Mouse (Mus musculus) frontal cortex, postnatal 10 days (tissue): ENCODE measurements at regions not wholly inside any gene's neighbourhood (a gene's known extent, or its start where the extent isn't known, plus 50 kb on each side); places are given as distances from the start of the nearest gene placed in this dataset.

Experiments
- DNase-seq, 2 experiments: peaks; one replicate each; pipeline ENCODE4 v3.0.0; 2022; ENCODE audit warnings: low spot score in 2 of 2, mixed read lengths in 1 of 2

DNA sequence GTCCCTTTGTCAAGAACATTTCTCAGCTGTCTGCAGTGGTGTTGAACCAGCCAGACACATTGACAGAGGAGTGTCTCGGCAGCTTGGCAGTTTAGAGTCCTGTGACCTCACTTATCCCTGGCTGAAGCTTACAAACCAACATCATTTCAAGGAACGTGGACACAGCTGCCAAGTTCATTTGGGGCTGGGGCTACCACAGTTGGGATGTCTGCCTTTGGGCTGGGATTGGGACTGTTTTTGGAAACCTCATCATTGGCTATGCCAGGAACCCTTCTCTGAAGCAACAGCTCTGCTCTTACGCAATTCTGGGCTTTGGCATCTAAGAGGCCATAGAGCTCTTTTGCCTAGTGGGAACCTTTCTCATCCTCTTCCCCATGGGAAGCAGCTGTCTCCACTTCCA, 200.4 kb downstream of the Gm15262 start:
- no peak for DNase-seq

DNA sequence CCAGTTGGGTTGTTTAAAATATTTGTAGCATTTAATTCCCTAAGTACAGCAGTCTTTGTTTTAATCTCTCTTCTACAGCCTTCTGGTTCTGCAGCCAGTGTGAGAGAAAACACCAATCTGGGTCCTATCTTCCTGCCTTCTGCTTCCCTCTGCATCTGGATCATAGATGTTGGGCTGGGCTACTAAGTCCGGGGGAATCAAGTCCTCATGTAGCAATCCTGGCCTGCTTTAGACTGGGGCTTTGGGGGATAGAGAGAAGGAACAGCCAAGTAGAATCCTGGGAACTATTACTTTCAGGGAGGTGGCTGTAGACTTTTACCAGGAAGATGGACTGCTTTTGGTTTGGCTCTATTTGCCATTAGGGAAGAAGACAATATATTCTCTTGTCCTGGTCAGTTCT, 205.5 kb upstream of the Rai2 start:
- no peak for DNase-seq

DNA sequence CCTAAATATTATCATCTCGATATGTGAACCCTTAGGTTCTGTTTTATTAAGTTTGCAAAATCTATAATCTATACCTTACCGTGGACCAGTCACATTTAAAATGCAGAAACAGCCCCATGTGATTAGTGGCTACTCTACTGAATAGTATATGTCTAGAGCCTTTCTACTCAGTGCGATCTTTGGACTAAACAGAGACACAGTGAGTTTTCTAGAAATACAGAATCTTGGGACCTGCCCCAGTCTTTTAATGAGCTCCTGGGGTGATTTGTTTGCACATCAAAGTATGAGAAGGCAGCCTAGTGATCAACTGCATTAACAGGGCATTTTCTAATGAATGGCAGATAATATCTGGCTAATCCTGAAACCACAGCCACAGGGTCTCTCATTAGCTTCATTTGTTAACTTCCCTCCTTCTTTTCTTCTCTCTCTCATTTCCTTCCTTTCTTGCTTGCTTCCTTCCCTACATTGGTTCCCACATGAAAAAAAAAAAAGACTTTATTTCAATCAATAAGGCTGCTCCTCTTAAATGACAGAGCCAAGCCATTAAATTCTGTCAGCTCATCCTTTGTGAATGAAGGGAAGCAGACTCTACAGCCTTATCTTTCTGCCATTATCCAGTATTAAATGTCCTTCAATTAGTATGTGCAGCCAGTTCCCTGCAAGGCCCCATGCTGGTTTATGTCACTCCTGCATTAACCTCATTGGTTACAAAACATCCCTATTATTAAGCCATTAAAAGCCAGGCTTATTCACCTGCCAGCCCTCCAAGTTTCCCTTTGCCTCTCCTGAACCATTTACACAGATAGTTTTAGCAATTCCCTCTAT, 193.2 kb upstream of the Rai2 start:
- DNase-seq = no peak

- no peak for DNase-seq
Measured at GRCm38 (mm10) chrX:161524257-161524646, 192.6 kb upstream of the Rai2 start.

- DNase-seq = no peak
Measured at GRCm38 (mm10) chrX:161537290-161537689, 179.6 kb upstream of the Rai2 start.

- no peak for DNase-seq
Measured at GRCm38 (mm10) chrX:161556896-161557295, 160.0 kb upstream of the Rai2 start.

GRCm38 (mm10) chrX:161558511-161558910, 158.4 kb upstream of the Rai2 start:
- DNase-seq = no peak

- no peak for DNase-seq
Measured at GRCm38 (mm10) chrX:161566435-161566834, 150.4 kb upstream of the Rai2 start.

DNA sequence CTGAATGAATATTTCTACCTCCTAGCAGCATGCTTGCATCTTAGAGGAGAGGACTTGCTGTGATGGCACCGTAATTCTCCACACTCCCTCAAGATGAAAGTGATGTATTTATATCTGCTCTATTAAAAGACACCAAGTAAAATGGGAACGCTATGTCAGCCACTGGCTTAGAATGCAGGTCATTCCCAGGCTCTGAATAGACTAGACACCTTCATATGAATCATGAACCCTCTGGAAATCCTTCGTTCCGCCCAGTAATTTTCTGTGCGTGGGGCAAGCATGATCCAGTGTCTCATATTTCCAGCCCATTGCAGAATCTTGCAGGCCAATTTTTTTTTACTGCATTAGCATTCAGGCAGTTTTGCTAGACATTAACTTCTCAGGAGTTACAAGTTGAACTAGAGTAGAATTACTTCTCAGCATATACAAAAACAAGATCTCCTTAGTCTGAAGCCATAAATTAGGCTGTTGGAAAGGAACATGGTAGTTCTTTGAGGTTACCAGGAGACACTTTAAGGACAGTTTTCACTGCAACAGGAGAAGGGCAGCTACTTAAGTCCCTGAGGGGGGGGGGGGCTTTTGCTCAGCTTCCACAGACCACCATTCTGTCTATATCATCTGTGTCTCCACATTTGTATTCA, 134.7 kb upstream of the Rai2 start:
- no peak for DNase-seq

- no peak for DNase-seq
Measured at GRCm38 (mm10) chrX:161583872-161584271, 133.0 kb upstream of the Rai2 start.

- DNase-seq = no peak
Measured at GRCm38 (mm10) chrX:161633869-161634268, 83.0 kb upstream of the Rai2 start.

- no peak for DNase-seq
Measured at GRCm38 (mm10) chrX:161634342-161634741, 82.5 kb upstream of the Rai2 start.

GRCm38 (mm10) chrX:161635678-161636077, 81.2 kb upstream of the Rai2 start:
- peak in 1 of 2 experiments; percentile 7 for DNase-seq

- no peak for DNase-seq
Measured at GRCm38 (mm10) chrX:161653106-161653505, 63.8 kb upstream of the Rai2 start.

DNA sequence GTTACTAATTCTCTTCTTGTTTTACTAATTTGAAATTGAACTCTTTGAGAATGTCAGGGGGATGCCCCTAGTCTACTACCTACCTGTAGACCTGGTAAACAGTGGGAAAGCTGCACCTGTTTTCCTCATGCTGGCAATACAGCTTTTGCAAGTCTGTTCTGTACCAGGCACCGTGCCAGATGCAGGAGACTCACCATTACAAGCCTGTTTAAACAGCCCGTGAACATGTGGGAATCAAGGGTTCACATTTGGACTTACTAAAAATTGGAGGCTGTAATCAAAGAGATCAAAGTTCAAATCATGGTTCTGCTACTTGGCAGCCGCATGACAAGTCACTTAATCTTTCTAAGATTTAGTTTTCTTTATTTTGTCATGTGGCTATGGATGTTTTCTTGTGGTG, 56.8 kb upstream of the Rai2 start:
- DNase-seq = no peak

- no peak for DNase-seq
Measured at GRCm38 (mm10) chrX:161661936-161662335, 54.9 kb upstream of the Rai2 start.
